Mouse (Mus musculus) cerebellum, adult 2 months (tissue): ENCODE data around the gene Slc27a1. TPM values are rescaled to one million over a fixed set of nuclear protein-coding genes. Genes with fewer than 3 reads are reported as not detected.

Experiments
- DNase-seq, 2 experiments: peaks; one replicate each; pipeline ENCODE4 v3.0.0; 2021
- H3K27ac ChIP-seq: fragments of 200-500 bp; 2 replicates; pipeline ENCODE4 v1.5.1; 2012; ENCODE audit warnings: low read length, control low read depth, inconsistent platforms; ENCODE audit not compliant: insufficient read depth
- H3K27me3 ChIP-seq: fragments of 200-500 bp; 2 replicates; pipeline ENCODE4 v1.6.1; 2012; ENCODE audit warnings: inconsistent platforms, mild to moderate bottlenecking, low read length, moderate library complexity; ENCODE audit not compliant: control insufficient read depth, insufficient read depth
- H3K4me1 ChIP-seq: fragments of 200-500 bp; 2 replicates; pipeline ENCODE4 v1.6.1; 2011; ENCODE audit warnings: low read length; ENCODE audit not compliant: control insufficient read depth, insufficient read depth
- H3K4me3 ChIP-seq: fragments of 200-500 bp; replicated peaks from 2 replicates; pipeline ENCODE3; 2011; ENCODE audit warnings: mild to moderate bottlenecking, low read depth, low read length, control low read depth; ENCODE audit not compliant: insufficient read depth
- CTCF ChIP-seq: fragments of 200-500 bp; IDR thresholded peaks from 2 replicates; pipeline ENCODE4 v1.5.1; 2011; ENCODE audit warnings: low read depth, mild to moderate bottlenecking, control low read depth, low read length, moderate library complexity, borderline replicate concordance; ENCODE audit not compliant: insufficient read depth
- POLR2A ChIP-seq: fragments of 200-500 bp; IDR thresholded peaks from 2 replicates; pipeline ENCODE4 v1.6.1; 2011; ENCODE audit warnings: low read length, control low read depth, borderline replicate concordance; ENCODE audit not compliant: insufficient read depth
- WGBS: fragments of 180-500 bp; shearing (Covaris S2); methylation state at CpG from one replicate; pipeline ENCODE4 v1.1.7; 2018; 5-methylcytosine and 5-hydroxymethylcytosine counted together
- polyA plus RNA-seq: library from polyadenylated mRNA; depleted of rRNA; stranded (reverse); fragments of >200 nt; gene quantifications from 2 replicates; pipeline ENCODE4 v1.2.3, GENCODE M21; 2012

The Slc27a1 gene
- polyA plus RNA-seq, 1 experiment, result 142 TPM

DNA sequence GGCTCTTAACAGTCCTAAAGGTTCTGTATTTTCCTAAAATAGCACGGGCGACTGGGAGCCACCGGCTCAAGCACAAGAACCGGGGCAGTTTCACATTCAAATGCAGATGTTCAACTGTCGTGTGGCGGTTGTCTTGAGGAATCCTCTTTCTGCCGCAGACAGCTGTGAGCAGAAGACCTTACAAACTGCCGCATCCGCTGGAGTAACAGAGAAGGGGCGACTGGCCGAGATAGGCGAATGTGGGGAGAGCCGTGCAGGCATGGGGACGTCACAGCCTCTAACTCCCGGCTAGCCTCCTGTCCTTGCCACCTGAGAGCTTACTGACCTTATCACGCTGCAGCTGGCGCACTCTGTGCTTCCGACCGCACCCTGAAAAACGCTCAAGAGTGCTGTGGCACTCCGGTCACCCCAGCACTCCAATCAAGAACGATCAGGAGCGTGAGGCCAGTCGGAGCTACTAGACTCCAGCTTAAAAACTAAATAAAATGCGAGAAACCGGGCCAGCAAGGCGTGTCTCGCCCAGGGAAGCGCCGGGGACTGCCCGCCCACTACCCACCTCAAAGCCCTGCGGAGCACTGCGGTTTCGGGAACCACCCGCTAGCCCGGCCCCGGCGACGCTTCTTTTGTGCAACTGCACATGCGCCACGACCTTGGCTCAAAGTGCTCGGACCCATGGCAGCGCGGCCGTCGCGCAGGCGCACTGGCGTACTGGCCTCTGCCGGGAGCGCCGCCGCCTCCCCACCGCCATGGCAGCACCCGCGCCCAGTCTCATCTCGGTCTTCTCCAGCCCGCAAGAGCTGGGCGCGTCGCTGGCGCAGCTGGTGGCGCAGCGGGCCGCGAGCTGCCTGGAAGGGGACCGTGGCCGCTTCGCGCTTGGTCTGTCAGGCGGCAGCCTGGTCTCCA, 23.0 kb downstream of the Slc27a1 start, which contains the start of gene Pgls:
Pgls (plus strand) TSS at position 706 of the 903 bp plus-strand sequence.
- TF ChIP-seq CTCF, result no peak
- TF ChIP-seq POLR2A, result peak; percentile 74; the same call in 1 of the 2 replicates
- Histone ChIP-seq H3K4me3 (peak within 1 kb of the TSS; percentile 71), H3K4me1 (peaks cover 14% of the 10 kb centered on the region), H3K27ac (peak within 1 kb of the TSS; percentile 90), H3K27me3 (no peaks in the 10 kb centered on the region)
- DNase-seq, result peak; percentile 98
- WGBS, result under 1% methylated on average over 71 of the region's 71 CpGs

GRCm38 (mm10) chr8:71592374-71593170, 23.9 kb downstream of the Slc27a1 start:
- no peak; the same call in 1 of the 2 replicates for TF ChIP-seq POLR2A
- no peak for TF ChIP-seq CTCF
- no peaks in the 10 kb centered on the region for H3K27me3 ChIP-seq
- peak overlapping the region; percentile 90 for H3K27ac ChIP-seq
- peak overlapping the region; percentile 65 for H3K4me3 ChIP-seq
- whole genome bisulfite sequencing, result 2% methylated on average over 60 of the region's 60 CpGs
- peaks cover 16% of the 10 kb centered on the region for H3K4me1 ChIP-seq
- peak; percentile 93 to 95 for DNase-seq

DNA sequence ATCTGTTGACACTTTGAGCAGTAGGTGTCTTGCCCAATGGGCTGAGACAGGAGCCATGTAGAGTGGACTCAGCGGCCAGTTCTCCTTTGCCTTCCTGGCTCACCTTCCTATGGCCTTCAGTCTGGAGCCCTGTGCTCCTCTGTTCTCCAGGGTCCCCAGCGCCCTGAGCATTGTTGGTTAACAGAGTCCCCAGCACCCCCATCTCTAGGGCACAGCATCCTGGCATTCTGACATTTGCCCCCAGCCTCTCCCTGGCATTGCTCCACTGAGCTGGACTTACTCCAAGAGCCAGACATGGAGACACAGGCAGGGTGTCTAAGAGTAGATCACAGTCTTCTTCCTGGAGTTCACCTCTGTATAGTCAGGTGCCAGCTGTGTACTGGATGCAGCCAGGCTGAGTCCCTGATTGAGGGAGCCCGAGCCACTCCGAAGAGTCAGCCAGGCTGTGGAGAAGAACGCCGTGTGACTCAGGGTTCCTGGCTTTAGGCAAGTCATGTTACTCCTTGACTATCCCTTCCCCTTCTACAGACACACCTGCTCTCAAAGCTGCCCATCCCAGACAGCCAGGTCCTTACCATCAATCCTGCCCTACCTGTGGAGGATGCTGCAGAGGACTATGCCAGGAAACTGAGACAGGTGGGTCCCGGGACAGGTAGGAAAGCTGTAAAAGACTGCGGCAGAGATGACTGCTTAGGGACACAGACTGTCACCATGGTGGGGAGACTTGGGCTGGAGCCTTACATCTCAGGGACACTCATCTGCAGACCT, 25.1 kb downstream of the Slc27a1 start:
- Histone ChIP-seq H3K27me3 (no peaks in the 10 kb centered on the region), H3K4me3 (no peak overlapping the region), H3K27ac (no peak overlapping the region), H3K4me1 (peaks cover 18% of the 10 kb centered on the region)
- no peak for TF ChIP-seq CTCF
- no peak for TF ChIP-seq POLR2A
- 72% methylated on average over 8 of the region's 8 CpGs for WGBS
- no peak for DNase-seq

DNA sequence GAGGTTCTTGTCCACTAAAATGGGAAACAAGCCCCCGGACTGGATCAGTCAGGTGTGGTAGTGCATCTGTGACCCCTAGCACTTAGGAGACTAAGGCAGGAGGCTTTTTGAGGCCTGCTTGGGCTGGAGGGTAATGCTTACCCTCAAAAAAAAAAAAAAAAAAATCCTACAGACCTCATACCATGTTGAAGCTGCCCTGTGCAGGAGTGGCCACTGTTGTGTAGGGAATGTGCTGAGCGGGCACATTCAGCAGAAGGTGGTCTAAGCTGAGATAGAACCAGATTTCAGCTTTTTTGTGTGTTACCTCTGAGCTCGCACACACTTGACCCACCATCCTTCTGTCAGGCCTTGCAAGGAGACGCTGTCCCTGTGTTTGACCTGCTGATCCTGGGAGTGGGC, 25.6 kb downstream of the Slc27a1 start:
- TF ChIP-seq CTCF, result no peak
- TF ChIP-seq POLR2A, result no peak
- no peak for DNase-seq
- no peaks in the 10 kb centered on the region for H3K27me3 ChIP-seq
- peaks cover 18% of the 10 kb centered on the region for H3K4me1 ChIP-seq
- no peak overlapping the region for H3K4me3 ChIP-seq
- 95% methylated on average over 4 of the region's 4 CpGs for WGBS
- no peak overlapping the region for H3K27ac ChIP-seq

DNA sequence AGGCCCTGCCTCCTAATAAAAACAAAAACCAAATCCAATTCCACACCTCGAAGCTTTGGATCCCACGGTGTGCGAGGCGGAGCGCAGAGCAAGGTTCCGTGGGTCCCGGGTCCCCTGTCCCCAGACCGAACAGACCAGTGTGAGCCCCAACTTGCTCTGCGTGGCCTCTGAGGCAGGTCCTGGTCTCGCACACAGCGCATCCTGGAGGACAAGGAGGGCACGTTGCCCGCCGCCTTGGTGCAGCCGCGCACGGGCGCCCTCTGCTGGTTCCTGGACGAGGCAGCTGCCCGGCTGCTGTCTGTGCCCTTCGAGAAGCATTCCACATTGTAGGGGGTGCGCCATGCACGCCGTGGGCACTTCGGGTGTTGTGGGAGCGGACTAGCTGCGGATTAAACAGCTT, 27.2 kb downstream of the Slc27a1 start:
- H3K4me3 ChIP-seq, result peak overlapping the region; percentile 26
- H3K4me1 ChIP-seq, result peaks cover 14% of the 10 kb centered on the region
- WGBS, result 6% methylated on average over 27 of the region's 27 CpGs
- H3K27me3 ChIP-seq, result no peaks in the 10 kb centered on the region
- no peak overlapping the region for H3K27ac ChIP-seq
- peak; percentile 98 for TF ChIP-seq CTCF
- TF ChIP-seq POLR2A, result no peak
- peak; percentile 88 to 94 for DNase-seq

- DNase-seq, result no peak
- Histone ChIP-seq H3K27me3 (no peaks in the 10 kb centered on the region), H3K4me1 (peaks cover 14% of the 10 kb centered on the region), H3K27ac (no peak overlapping the region), H3K4me3 (no peak overlapping the region)
- TF ChIP-seq POLR2A, result no peak
- WGBS, result 51% methylated on average over 6 of the region's 6 CpGs
These were observed 27.7 kb downstream of the Slc27a1 start for GRCm38 (mm10) chr8:71596384-71596783.

- H3K4me1 ChIP-seq, result peaks cover 14% of the 10 kb centered on the region
- H3K4me3 ChIP-seq, result no peak overlapping the region
- TF ChIP-seq CTCF (no peak), POLR2A (no peak)
- no peak overlapping the region for H3K27ac ChIP-seq
- WGBS, result 83% methylated on average over 4 of the region's 4 CpGs
- DNase-seq, result no peak
- H3K27me3 ChIP-seq, result no peaks in the 10 kb centered on the region
These were observed 28.1 kb downstream of the Slc27a1 start for GRCm38 (mm10) chr8:71596798-71597197.
